Mouse (Mus musculus) embryonic fibroblast, embryonic 13.5 days (primary cell): ENCODE data around the gene Unc5cl.

Source experiments
- CTCF ChIP-seq: IDR thresholded peaks from 2 replicates; pipeline ENCODE4 v1.5.1; 2011; ENCODE audit warnings: mild to moderate bottlenecking, control low read depth, low read length, moderate library complexity, borderline replicate concordance; ENCODE audit not compliant: insufficient read depth
- POLR2A ChIP-seq: IDR thresholded peaks from 2 replicates; pipeline ENCODE4 v1.6.1; 2011; ENCODE audit warnings: low read depth, mild to moderate bottlenecking, control low read depth, low read length, moderate library complexity

DNA sequence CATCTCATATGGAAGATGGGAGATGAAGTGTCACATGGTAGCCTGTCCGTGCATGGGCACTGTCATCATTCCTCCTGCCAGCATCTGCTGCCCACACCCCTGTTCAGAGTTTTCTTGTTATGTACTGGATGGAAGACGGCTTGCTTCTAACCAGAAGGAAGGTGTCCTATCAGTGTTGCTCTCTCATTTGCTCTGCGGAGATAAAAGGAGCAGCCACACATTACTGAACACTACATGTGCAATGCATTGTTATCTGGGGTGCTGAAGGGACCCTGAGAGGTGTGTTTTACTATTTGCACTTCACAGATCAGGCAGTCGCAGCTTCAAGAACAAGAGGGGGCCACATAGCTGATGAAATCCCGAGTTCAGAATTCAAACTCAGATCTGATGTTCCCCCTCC, 126.5 kb downstream of the Unc5cl start:
- TF ChIP-seq CTCF (no peak), POLR2A (no peak)
